Mouse (Mus musculus): ENCODE data around the gene Tigar. TPM values are rescaled to one million over a fixed set of nuclear protein-coding genes. Genes with fewer than 3 reads are reported as not detected.

The Tigar gene
- polyA plus RNA-seq, 1 experiment, result 5.0 TPM

DNA sequence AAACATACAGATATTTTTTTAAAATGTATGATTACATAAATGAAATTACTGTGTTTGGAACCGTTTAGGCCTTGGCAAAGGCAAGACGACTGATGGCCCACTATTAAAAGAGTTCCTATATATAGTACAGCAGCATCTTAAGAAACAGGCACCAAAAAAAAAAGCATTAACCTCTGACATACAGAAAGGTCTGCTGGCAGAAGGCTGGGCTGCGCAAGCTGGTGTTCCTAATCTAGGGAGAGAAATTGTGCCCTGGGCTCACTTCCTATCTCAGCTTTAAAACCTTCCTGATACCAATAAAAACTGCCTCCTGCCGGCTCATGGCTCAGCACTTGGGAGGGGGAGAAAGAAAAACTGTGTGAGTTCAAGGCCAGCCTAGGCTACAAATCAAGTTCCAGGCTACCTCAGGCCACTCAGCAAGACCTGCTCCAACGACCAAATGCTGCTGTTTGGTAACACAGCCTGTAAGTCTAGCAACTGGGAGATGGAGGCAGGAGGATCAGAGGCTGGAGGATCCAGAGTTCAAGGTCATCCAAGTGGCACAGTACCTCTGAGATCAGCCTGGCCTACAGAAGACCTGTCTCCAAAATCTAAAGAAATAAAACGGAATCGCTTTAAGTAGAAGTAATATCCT lies 4.8 kb downstream of the Tigar start:
- 72% methylated on average over 7 of the region's 7 CpGs for WGBS
- DNase-seq (ENCODE audit: low read depth, low spot score), result no peak

DNA sequence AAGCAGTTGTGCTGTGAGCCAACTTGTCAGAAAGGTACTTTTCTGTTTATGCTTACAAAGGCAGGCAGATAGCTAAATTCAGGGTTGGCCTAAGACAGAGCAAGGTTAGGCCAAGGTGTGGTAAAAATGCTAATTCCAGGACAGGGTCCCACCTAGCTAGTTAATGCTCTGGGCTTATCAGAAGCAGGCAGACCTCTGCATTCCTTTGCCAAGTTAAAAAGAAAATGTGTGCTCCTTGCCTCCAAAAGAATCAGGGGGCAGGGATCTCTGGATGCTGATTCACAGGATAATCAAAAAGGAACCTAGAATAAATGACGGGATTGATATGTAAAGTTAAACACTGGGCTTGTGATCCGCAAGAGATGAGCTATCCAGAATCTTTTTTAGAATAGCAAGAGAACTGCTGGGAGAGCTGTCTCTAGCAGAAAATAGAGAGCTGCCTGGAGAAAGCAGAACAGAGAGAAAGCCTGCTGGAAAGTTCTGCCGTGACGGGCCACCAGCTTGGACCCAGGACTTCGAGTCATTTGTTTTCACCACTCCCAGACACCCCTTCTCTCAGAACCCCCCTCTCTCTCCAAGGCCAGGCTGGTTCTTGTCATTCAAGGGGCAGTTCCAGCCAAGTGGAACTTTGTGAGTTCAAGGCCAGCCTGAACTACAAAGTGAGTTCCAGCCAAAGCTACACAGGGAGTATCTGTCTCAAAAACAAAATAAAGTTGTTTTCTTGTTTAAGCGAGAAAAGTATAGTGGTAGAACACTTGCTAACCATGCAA lies 5.7 kb downstream of the Tigar start:
- no peak for DNase-seq (ENCODE audit: low read depth, low spot score)
- 88% methylated on average over 6 of the region's 6 CpGs for WGBS

DNA sequence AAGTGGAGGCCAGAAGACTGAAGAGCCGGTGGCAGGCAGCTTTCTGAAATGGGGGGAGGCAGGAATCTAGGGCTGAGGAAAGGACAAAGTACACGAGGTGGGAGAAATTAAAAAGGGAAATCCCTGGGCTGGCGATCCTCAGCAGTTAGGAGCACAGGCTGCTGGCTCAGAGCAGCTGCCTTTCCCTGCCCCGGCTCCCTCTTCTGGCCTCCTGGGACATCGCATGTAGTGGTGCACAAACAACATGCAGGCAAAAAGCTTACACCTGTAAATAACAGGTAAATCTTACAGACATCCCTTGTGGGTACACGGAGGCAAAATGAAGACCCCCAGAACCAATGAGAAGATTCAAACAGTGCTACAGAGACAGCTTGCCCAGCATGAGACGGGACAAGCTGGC lies 14.8 kb downstream of the Tigar start:
- no peak for DNase-seq (ENCODE audit: low read depth, low spot score)
- 60% methylated on average over 7 of the region's 7 CpGs for WGBS

DNA sequence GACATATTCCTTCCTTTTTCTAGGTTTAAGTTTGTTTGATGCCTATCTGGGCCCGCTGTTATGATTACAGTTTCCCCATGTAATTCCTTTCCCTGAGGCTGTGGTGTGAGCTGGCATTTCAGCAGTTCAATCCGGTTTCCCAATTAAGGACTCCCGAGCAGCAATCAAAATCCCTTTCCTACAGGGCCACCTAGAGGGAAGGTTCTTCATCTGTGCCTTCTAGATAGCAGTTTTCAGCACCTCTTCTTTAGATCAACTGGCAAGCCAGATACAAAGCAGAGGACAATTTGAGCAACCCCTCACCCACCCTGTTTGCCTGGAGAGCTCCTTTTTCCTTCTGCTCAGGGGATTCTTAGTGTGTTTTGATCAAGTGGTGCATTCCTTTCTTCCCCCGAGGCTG lies 22.6 kb downstream of the Tigar start:
- WGBS, result 62% methylated on average over 4 of the region's 4 CpGs
- no peak for DNase-seq (ENCODE audit: low read depth, low spot score)

DNA sequence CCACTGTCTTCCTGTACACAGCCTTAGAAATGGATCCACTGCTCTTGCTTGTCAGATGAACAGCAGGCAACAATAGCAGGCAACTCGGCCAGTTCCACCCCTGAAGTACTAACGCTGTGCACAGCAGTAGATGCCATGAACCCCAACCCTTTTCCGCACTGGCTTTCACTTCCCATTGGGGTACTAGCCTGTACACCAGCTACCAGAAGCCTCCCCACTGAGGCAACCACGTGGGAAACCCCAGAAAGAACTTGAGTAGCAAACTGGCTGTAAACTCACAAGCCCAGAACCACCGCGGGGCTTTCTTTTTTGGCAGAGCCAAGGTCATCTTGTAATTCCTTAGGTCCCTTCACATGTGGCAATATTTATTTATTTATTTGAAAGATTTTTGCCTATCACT lies 27.5 kb downstream of the Tigar start:
- WGBS, result 74% methylated on average over 6 of the region's 6 CpGs
- no peak for DNase-seq (ENCODE audit: low read depth, low spot score)

DNA sequence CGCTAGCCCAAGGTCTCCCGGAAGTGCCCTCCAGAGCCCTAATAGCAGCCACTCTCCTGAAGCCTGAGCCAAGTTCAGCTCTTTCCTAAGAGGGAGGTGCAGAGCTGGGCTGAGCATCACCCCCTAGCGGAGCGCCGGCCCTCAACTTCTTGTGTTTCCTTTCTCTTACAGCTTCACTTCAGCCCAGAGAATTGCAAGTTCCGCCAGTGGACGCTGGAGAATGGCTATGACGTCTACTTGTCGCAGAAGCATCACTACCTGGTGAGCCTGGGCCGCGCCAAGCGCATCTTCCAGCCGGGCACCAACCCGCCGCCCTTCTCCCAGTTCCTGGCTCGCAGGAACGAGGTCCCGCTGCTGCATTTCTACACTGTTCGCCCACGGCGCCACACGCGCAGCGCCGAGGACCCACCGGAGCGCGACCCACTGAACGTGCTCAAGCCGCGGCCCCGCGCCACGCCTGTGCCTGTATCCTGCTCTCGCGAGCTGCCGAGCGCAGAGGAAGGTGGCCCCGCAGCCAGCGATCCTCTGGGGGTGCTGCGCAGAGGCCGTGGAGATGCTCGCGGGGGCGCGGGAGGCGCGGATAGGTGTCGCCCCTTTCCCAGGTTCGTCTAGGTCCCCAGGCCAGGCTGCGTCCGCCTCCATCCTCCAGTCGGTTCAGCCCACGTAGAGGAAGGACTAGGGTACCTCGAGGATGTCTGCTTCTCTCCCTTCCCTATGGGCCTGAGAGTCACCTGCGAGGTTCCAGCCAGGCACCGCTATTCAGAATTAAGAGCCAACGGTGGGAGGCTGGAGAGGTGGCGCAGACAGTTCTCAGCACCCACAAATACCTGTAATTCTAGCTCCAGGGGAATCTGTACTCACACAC lies 29.3 kb downstream of the Tigar start:
- whole genome bisulfite sequencing, result 4% methylated on average over 59 of the region's 59 CpGs
- DNase-seq (ENCODE audit: low read depth, low spot score), result no peak

DNA sequence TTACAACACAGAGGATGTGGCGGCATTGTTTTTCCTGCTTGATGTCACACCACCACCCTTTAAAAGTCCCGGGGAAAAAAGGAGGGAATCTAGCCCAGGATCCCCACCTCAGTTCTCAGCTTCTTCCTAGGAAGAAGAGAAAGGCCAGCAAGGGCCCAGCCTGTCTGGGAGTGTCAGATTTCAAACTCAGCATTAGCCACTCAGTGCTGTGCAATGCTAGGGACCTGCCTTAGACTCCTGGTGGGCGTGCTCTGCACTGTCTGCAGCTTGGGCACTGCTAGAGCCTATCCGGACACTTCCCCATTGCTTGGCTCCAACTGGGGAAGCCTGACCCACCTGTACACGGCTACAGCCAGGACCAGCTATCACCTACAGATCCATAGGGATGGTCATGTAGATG lies 36.5 kb downstream of the Tigar start, which contains the start of gene Fgf23:
TSS of gene Fgf23 (plus strand) at position 86 of the 400 bp plus-strand sequence.
- WGBS, result 9% methylated on average over 5 of the region's 5 CpGs

DNA sequence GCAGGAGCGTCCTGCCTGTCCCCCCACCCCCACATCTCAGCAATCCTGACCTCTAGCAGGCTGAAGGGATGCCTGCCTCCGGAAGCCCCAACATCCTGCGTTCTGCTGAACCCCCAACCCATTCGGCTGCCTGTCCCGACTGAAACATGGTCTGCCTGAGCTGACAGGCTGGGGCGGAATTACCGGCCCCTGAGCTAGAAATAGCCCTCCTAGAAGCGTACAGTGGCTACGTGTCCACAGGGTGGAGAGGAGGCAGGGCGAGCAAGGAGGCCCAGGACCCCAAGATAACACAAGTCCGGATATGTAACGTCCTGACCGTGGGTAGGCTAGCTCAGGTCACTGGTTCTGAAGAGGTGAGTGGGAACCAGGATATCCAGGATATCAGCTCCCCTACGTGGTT lies 44.5 kb downstream of the Tigar start:
- DNase-seq (ENCODE audit: low read depth, low spot score), result no peak
- 9% methylated on average over 14 of the region's 14 CpGs for WGBS

More for the DNA sequence above, 36.5 kb downstream of the Tigar start, which contains the start of gene Fgf23:
- no peak for DNase-seq (ENCODE audit: low read depth, low spot score)

DNA sequence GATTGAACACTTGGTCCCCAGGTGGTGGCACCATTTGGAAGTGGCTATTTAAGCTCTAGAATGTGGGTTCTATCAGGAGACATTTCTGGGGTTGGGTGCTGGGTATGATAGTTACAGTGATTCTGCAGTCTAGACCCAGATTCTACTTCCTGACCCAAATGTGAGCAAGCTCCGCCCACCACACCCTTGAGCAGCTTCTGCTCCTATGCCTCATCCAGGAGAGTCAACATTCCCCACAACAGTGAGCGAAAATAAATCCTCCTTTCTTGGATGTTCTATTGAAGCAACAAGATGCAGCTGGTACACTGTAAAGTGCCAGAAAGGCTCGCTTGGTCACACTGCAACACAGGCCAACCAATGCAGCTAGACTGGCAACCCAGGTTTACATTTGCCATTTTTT lies 45.4 kb downstream of the Tigar start:
- no peak for DNase-seq (ENCODE audit: low read depth, low spot score)

DNA sequence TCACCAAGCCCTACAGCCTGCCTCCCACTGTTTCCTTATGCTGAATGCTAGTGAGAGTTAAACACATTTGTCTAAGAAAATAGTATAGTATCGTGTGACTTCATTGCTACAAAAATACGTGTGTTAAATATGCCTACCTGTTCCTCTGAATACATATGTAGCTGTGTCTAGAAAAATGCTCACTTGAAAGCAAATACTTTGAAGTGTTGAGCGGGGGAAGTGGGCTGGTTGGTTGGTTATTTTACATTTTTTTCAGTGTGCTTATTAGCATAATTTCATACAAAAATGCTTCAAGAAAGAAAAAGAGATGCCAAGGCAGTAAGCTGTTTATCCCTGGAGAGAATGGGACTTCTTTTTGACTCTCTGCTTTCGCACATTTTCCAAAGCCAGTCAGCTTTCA lies 49.4 kb downstream of the Tigar start:
- WGBS, result 74% methylated on average over 4 of the region's 4 CpGs

More for the DNA sequence above, 45.4 kb downstream of the Tigar start:
- 82% methylated on average over 3 of the region's 3 CpGs for WGBS

DNA sequence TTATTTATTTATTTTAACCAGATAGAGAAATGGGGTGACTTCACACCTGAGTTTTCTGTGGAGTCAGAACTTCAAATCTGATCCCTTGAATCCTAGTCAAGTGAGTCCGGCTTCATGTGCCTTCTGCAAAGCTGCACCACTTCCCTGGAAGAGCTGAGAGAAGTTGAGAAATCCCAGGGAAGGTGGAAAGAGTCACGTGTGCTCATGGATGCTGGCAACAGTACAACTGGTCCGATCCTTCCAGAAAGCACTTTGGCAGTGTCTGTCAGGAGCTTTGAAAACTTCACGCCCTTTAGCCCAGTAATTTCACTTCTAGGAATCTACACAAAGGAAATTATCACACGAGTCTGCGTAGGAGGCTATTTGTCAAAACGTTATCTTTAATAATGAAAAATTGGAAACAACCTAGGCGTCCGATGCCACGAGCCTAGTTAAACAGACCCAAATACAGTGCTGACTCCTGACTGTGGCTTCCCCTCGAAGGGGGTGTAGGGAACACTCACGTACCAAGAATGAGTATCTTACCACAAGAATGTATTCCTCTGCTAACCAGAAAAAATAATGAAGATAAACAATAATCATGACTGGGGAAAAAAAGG lies 52.3 kb downstream of the Tigar start:
- no peak for DNase-seq (ENCODE audit: low read depth, low spot score)
- 70% methylated on average over 12 of the region's 12 CpGs for WGBS

More for the DNA sequence above, 49.4 kb downstream of the Tigar start:
- no peak for DNase-seq (ENCODE audit: low read depth, low spot score)

DNA sequence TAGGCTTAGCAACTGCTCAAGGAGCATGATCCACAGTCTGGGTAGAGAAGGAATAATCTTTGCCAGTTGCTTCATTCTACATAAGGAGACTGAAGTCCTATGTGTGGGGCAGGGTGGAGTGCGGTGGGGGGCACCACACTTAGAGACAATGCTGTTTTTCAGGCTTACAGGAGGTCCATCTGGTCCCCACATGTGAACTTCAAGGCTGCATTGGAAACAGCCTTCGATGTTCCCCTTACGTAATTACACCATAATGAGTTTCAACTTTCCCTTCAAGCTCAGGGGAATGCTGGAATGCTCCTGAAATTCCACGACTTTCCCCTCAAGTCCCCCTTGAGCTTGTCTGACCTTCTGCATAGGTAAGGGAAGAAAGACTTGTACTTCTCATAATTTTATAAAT lies 58.5 kb downstream of the Tigar start:
- no peak for DNase-seq (ENCODE audit: low read depth, low spot score)
- 71% methylated on average over 4 of the region's 4 CpGs for WGBS

DNA sequence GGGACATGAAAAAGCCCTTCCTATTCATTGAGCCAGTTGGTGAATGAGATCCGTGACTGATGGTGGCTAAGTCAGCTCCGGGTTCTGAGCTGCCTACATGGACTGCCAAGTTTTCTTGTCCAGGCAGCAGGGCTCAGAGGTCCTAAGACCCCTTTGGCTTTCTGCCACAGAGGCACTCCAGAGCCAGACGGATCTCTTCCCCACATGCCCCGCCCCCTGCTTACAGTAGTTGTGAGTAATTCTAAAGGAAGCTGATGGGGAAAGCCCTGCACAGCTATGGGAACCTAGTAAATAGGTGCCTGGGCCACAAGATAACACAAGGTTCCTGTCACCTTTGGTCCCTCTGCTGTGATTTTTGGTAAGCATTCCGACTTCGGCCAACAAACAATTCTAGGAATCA lies 64.4 kb downstream of the Tigar start:
- 52% methylated on average over 6 of the region's 6 CpGs for WGBS
- DNase-seq (ENCODE audit: low read depth, low spot score), result no peak

Other genes starting within 250 kb of the Tigar start
- 0.04 and 0.16 TPM in 2 replicates for gene Dyrk4, start 187.7 kb downstream of the Tigar start, polyA plus RNA-seq (2012; rRNA removed)
- 6.3 and 7.4 TPM in 2 replicates for gene Rad51ap1, start 170.0 kb downstream of the Tigar start, polyA plus RNA-seq (2012; rRNA removed)
- 3.5 and 4.8 TPM in 2 replicates for gene D6Wsu163e, start 169.6 kb downstream of the Tigar start, polyA plus RNA-seq (2012; rRNA removed)
- gene Fgf6, start 94.0 kb downstream of the Tigar start, polyA plus RNA-seq (2012; rRNA removed), result not detected in 2 replicates
- not detected in 2 replicates for gene Fgf23, start 36.7 kb downstream of the Tigar start, polyA plus RNA-seq (2012; rRNA removed)
- 48.1 and 106 TPM in 2 replicates for gene Ccnd2, start 42.6 kb upstream of the Tigar start, polyA plus RNA-seq (2012; rRNA removed)

Data from large intestine, adult 2 months (tissue).